Comparison of ENCODE assay signal across 9 mouse cellular contexts in genomic region chr15:25580731-25581130, GRCm38 (mm10). TPM values are rescaled to one million over a fixed set of nuclear protein-coding genes. Genes with fewer than 3 reads are reported as not detected.
DNase-seq lines count a peak whose midpoint lies in the region; ATAC-seq and TF ChIP-seq lines count a peak whose summit lies in the region.
"Had no signal": no experiment of that assay in that cellular context is flagged by ENCODE, and none has a peak within 500 bp of the region (broad histone marks: within the 10 kb centered on the region; RNA-seq: fewer than 3 reads in every experiment).

No protein-coding gene starts in this region.

- H3K4me3 ChIP-seq in kidney, adult 2 months (ENCODE audit: insufficient read depth, low read depth, low read length): no peak overlapping the region
- no peak overlapping the region for H3K4me3 ChIP-seq in lung, embryonic 16.5 days (ENCODE audit: low read length)
- H3K4me3 ChIP-seq: myocyte had no signal

- ATAC-seq in lung, embryonic 16.5 days (ENCODE audit: low read depth): peak; percentile 68

- no peaks in the 10 kb centered on the region for H3K36me3 ChIP-seq in kidney, adult 2 months (ENCODE audit: control insufficient read depth, insufficient read depth, low read length)
- H3K36me3 ChIP-seq in lung, embryonic 16.5 days (ENCODE audit: control insufficient read depth, insufficient read depth, low read length): no peaks in the 10 kb centered on the region

- TF ChIP-seq POLR2A in kidney, adult 2 months (IDR thresholded peaks at IDR 0.05; ENCODE audit: low read depth, low read length): no peak

- DNase-seq in kidney, adult 2 months: peak; percentile 34
- no peak for DNase-seq in kidney, adult 11 months
- DNase-seq in adrenal gland, postnatal 10 days: peak; percentile 78
- peak; percentile 60 to 87 for DNase-seq in heart, adult 9 months (ENCODE audit: low spot score in 2 of 2)
- no peak for DNase-seq in urinary bladder, adult 2 months (ENCODE audit: low spot score)
- no peak for DNase-seq in right cerebral cortex, postnatal 14 days
- no peak for DNase-seq in natural killer cell, adult 2 months (ENCODE audit: low spot score in 2 of 2)

- no peak overlapping the region for H3K9ac ChIP-seq in lung, embryonic 16.5 days (ENCODE audit: low read length)

- no peaks in the 10 kb centered on the region for H3K9me3 ChIP-seq in lung, embryonic 16.5 days (ENCODE audit: control insufficient read depth, low read length)

- TF ChIP-seq CTCF in kidney, adult 2 months (conservative IDR thresholded peaks at IDR 0.05; ENCODE audit: insufficient read depth, insufficient read length, low read depth, low read length): no peak

- WGBS in kidney, adult 2 months: 57% methylated on average over 6 of the region's 6 CpGs
- 38% methylated on average over 6 of the region's 6 CpGs for WGBS in lung, embryonic 16.5 days

- H3K27me3 ChIP-seq in kidney, adult 2 months (replicated peaks; ENCODE audit: control insufficient read depth, insufficient read depth, low read length): no peaks in the 10 kb centered on the region
- H3K27me3 ChIP-seq in lung, embryonic 16.5 days (ENCODE audit: control insufficient read depth, insufficient read depth, low read depth, low read length): no peaks in the 10 kb centered on the region

- H3K4me1 ChIP-seq in kidney, adult 2 months (ENCODE audit: control insufficient read depth, insufficient read depth, low read length): no peaks in the 10 kb centered on the region
- H3K4me1 ChIP-seq in lung, embryonic 16.5 days (replicated peaks; ENCODE audit: control insufficient read depth, insufficient read depth, low read length): peaks cover 6% of the 10 kb centered on the region; the same call in 1 of the 2 replicates

- H3K4me2 ChIP-seq in lung, embryonic 16.5 days (ENCODE audit: low read depth, low read length): no peak overlapping the region

- no peak overlapping the region for H3K27ac ChIP-seq in kidney, adult 2 months (ENCODE audit: insufficient read depth, low read depth, low read length)
- H3K27ac ChIP-seq in lung, embryonic 16.5 days (ENCODE audit: low read length): peak overlapping the region; percentile 1; the same call in 1 of the 2 replicates

RNA-seq across cellular contexts. Expression of gene Myo10, which starts 41.6 kb away (rescaled TPM):
- 45.4 and 51.9 TPM in 2 replicates for polyA plus RNA-seq in kidney, adult 2 months (2012; rRNA removed)
- total RNA-seq in adrenal gland, postnatal 10 days (2021): 10 to 100 TPM; 80.4 to 82.5 TPM
- 29.3 and 33.2 TPM in 2 replicates for polyA plus RNA-seq in lung, embryonic 16.5 days (2015; fragmentation: Nextera tagmentation; extraction: Ambion mirVana)
- 24.8 and 26.0 TPM in 2 replicates for polyA plus RNA-seq in urinary bladder, adult 2 months (2012; rRNA removed)

Comparison
In these comparisons a context has a peak if more than half of its experiments do, and no peak if none do; other contexts are left out.
1. DNase-seq: peak in kidney, adult 2 months (single experiment), adrenal gland, postnatal 10 days (single experiment) and heart, adult 9 months (2 of 2); none in kidney, adult 11 months (single experiment), urinary bladder, adult 2 months (single experiment), right cerebral cortex, postnatal 14 days (single experiment) and natural killer cell, adult 2 months (0 of 2).